Mouse (Mus musculus): ENCODE results near the gene Gm9817.

DNA sequence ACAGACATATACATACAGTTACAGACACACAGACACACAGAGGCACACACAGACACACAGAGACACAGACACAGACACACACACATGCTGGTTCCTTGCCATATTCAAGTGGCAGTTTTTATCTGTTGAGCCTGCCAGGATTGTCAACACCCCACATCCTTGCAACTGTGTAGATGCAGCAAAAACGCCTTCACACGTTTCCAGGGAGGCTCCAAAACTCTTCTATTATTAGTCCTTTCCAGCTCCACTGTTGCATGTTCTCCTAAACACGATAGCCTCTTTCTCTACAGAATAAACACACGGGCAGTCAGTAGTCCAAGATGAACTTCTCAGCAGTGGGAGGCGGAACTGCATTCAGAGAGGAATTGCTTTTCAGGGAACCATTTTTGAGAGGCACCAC, 15.3 kb upstream of the Gm9817 start:
- no peak for TF ChIP-seq CTCF (IDR thresholded peaks at IDR 0.05)
- no peak for TF ChIP-seq EP300 (IDR thresholded peaks at IDR 0.05)
